Mouse (Mus musculus): ENCODE results near the gene Msi1. TPM values are rescaled to one million over a fixed set of nuclear protein-coding genes. Genes with fewer than 3 reads are reported as not detected.

The Msi1 gene
- polyA plus RNA-seq, 1 experiment: 0.90 TPM

DNA sequence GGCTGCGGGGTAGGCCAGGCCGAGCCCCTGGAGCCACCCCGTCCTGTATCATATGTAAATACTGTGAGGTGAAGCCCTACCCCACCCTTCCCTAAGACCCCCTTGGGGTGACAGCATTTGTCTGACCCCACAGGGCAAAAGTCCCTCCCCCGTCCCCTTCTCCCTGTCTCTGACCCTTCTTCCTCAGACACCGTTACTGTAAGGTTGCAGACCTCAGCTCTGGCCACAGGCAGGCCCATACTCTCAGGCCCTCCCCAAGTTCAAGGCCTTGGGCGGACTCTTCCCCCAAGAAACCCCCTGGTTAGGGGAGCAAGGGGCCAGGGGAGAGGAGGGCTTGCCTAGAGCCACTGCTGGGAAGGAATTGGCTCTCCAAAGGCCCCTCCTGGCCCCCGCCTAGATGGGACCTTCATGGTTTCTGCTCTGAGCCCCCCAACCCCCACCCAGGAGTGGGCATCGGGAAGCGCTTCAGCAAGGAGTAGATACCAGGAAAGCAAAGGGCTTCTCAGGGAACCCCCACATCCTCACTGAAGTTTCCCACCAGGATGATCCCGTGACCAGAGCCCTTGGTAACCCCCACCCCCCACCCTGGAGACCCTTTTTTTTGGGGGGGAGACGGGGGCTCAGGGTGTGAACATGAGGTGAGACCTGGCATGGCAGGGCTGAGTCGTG lies 25.2 kb downstream of the Msi1 start:
- Histone ChIP-seq H3ac (ENCODE audit: control insufficient read depth, insufficient read length, low read depth) (no peak overlapping the region), H3K79me2 (ENCODE audit: control insufficient read depth, insufficient read depth) (no peaks in the 10 kb centered on the region), H3K27me3 (ENCODE audit: control insufficient read depth, insufficient read depth, insufficient read length) (peaks cover 8% of the 10 kb centered on the region), H3K4me3 (ENCODE audit: insufficient read depth, poor library complexity, severe bottlenecking) (no peak overlapping the region), H3K79me3 (ENCODE audit: low read depth) (no peaks in the 10 kb centered on the region), H3K36me3 (ENCODE audit: control insufficient read depth, insufficient read depth) (no peaks in the 10 kb centered on the region)
- TF ChIP-seq MYOD1 (IDR thresholded peaks at IDR 0.05; ENCODE audit: control insufficient read depth, insufficient read length, low read depth) (no peak), CTCF (IDR thresholded peaks at IDR 0.05; ENCODE audit: control insufficient read depth, insufficient read depth, insufficient read length) (no peak), FOSL1 (IDR thresholded peaks at IDR 0.05; ENCODE audit: insufficient read depth, low read length, poor library complexity, severe bottlenecking) (no peak), USF1 (IDR thresholded peaks at IDR 0.05; ENCODE audit: low read depth) (no peak), MYOG (IDR thresholded peaks at IDR 0.05; ENCODE audit: control insufficient read depth, extremely low read depth, insufficient read length) (no peak), CEBPB (IDR thresholded peaks at IDR 0.05; ENCODE audit: low read depth) (no peak), MAX (IDR thresholded peaks at IDR 0.05) (no peak)

DNA sequence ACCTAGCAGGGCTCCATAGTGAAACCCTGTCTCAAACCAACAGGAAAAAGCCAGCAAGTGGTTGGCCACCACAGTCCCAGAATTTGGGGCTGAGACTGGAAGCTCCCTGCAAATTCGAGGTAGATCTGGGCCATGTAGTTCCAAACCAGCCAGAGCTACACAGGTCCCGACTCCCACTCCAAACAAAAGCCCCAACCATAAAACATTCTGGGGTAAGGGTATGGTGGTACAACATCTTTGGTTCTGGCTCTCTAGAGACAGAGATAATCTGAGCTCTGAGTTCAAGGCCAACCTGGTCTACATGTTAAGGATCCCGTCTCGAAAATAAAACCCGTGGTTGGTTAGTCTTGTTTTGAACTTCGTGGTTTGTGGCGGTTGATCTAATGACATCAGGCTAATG lies 26.4 kb downstream of the Msi1 start:
- no peak for TF ChIP-seq FOSL1 (IDR thresholded peaks at IDR 0.05; ENCODE audit: insufficient read depth, low read length, poor library complexity, severe bottlenecking)
- TF ChIP-seq CTCF (IDR thresholded peaks at IDR 0.05; ENCODE audit: control insufficient read depth, insufficient read depth, insufficient read length): no peak
- TF ChIP-seq MYOG (IDR thresholded peaks at IDR 0.05; ENCODE audit: control insufficient read depth, extremely low read depth, insufficient read length): no peak
- TF ChIP-seq USF1 (IDR thresholded peaks at IDR 0.05; ENCODE audit: low read depth): no peak
- no peak for TF ChIP-seq MAX (IDR thresholded peaks at IDR 0.05)
- no peak for TF ChIP-seq CEBPB (IDR thresholded peaks at IDR 0.05; ENCODE audit: low read depth)
- no peak for TF ChIP-seq MYOD1 (IDR thresholded peaks at IDR 0.05; ENCODE audit: control insufficient read depth, insufficient read length, low read depth)
- no peaks in the 10 kb centered on the region for H3K79me3 ChIP-seq (ENCODE audit: low read depth)
- no peaks in the 10 kb centered on the region for H3K79me2 ChIP-seq (ENCODE audit: control insufficient read depth, insufficient read depth)
- no peaks in the 10 kb centered on the region for H3K36me3 ChIP-seq (ENCODE audit: control insufficient read depth, insufficient read depth)
- no peak overlapping the region for H3K4me3 ChIP-seq (ENCODE audit: insufficient read depth, poor library complexity, severe bottlenecking)
- peaks cover 14% of the 10 kb centered on the region for H3K27me3 ChIP-seq (ENCODE audit: control insufficient read depth, insufficient read depth, insufficient read length)
- H3ac ChIP-seq (ENCODE audit: control insufficient read depth, insufficient read length, low read depth): no peak overlapping the region

DNA sequence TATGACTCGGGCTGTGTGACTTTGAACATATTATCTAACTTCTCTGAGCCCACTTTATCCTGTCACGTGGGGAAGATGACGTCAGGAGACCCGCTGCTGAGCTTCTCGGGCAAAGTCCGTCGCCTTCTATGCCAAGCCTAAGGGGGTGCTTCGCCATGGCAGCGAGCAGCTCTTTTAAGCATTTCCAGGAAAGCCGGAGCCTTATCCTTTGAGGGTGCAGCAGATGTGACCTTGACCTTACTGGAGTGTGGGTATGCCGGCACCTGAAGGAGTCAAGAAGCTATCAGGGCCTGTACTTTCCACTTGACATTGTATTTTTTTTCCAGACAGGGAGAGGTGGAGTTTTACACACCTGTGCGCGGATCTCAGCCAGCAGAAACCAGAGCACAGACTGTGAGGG lies 29.5 kb downstream of the Msi1 start:
- peak; percentile 50 for TF ChIP-seq USF1 (IDR thresholded peaks at IDR 0.05; ENCODE audit: low read depth)
- no peak for TF ChIP-seq CTCF (IDR thresholded peaks at IDR 0.05; ENCODE audit: control insufficient read depth, insufficient read depth, insufficient read length)
- no peaks in the 10 kb centered on the region for H3K79me2 ChIP-seq (ENCODE audit: control insufficient read depth, insufficient read depth)
- H3ac ChIP-seq (ENCODE audit: control insufficient read depth, insufficient read length, low read depth): no peak overlapping the region
- no peak overlapping the region for H3K4me3 ChIP-seq (ENCODE audit: insufficient read depth, poor library complexity, severe bottlenecking)
- no peaks in the 10 kb centered on the region for H3K79me3 ChIP-seq (ENCODE audit: low read depth)
- no peaks in the 10 kb centered on the region for H3K36me3 ChIP-seq (ENCODE audit: control insufficient read depth, insufficient read depth)
- H3K27me3 ChIP-seq (ENCODE audit: control insufficient read depth, insufficient read depth, insufficient read length): peaks cover 14% of the 10 kb centered on the region

DNA sequence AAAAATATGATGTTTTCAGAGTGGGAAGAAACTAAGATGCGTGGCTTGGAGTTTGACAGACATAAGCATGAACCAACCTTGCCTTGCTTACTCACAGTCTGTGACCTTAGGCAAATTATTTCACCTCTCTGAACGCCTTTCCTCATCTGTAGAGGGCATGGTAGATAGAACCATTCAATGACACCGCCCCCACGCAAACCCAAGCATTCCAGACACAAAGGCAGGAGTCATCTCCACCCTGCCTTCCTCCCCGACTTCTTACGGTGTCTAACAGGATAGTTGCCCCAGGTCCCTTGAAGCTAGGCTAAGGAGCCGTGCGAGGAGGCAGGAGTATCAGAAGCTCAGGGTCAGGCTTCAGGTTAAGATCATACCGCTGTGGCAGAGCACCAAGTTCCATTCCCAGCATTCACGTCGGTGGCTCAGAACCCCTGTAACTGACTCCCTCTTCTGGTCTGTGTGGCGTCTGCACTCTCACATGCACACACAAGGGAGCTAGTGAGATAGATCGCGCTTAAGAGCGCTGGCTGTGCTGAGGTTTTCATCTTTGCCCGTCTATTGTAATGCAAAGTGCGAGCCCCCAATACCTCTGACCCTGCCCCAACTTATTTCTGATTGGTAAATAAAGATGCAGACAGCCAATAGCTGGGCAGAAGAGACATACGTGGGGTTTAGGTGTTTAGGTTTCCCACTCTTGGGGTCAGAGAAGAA lies 35.2 kb downstream of the Msi1 start:
- Histone ChIP-seq H3ac (ENCODE audit: control insufficient read depth, insufficient read length, low read depth) (no peak overlapping the region), H3K79me2 (ENCODE audit: control insufficient read depth, insufficient read depth) (no peaks in the 10 kb centered on the region), H3K4me3 (ENCODE audit: insufficient read depth, poor library complexity, severe bottlenecking) (no peak overlapping the region), H3K27me3 (ENCODE audit: control insufficient read depth, insufficient read depth, insufficient read length) (peaks cover 6% of the 10 kb centered on the region), H3K79me3 (ENCODE audit: low read depth) (no peaks in the 10 kb centered on the region), H3K36me3 (ENCODE audit: control insufficient read depth, insufficient read depth) (no peaks in the 10 kb centered on the region)
- no peak for TF ChIP-seq MAX (IDR thresholded peaks at IDR 0.05)

DNA sequence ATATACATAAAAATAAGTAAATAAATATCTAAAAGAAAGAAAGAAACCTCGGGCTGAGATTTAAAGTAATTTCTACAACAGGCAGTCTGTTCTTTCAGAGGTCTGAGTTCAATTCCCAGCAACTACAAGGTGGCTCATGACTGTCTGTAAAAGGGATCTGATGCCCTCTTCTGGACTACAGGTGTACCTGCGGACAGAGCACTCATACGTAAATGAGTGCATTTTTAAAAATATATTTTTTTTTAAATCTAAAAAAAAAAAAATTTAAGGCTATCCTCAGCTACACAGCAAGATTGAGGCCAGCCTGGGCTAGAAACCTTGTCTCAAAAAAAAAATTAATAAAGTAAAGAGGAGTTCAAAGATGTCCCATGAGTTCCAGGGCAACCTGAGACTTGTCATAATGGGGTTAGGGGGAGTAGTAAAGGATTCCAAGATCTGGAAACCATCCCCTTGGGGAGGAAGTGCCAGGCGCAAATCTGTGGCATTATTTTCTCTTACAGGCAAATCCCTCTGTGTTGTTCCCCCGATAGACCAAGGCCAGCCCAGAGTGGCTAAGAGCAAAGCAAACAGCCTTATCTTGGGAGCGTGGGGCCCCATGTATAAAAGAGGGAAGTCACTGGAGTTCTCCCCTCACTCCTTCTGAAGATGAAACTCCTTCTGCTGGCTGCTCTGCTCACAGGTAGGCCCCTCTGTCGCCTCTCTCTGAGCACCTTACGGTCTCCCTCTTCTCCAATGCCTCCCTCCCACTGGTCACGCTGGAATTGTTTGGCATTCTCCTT lies 36.4 kb downstream of the Msi1 start, which contains the start of gene Pla2g1b:
TSS of gene Pla2g1b (plus strand) at position 621 of the 779 bp plus-strand sequence.
- Histone ChIP-seq H3K27me3 (ENCODE audit: control insufficient read depth, insufficient read depth, insufficient read length) (no peaks in the 10 kb centered on the region), H3ac (ENCODE audit: control insufficient read depth, insufficient read length, low read depth) (no peak within 1 kb of the TSS), H3K4me3 (ENCODE audit: insufficient read depth, poor library complexity, severe bottlenecking) (no peak within 1 kb of the TSS), H3K79me2 (ENCODE audit: control insufficient read depth, insufficient read depth) (no peaks in the 10 kb centered on the region), H3K36me3 (ENCODE audit: control insufficient read depth, insufficient read depth) (no peaks in the 10 kb centered on the region), H3K79me3 (ENCODE audit: low read depth) (no peaks in the 10 kb centered on the region)
- TF ChIP-seq USF1 (IDR thresholded peaks at IDR 0.05; ENCODE audit: low read depth) (no peak), CTCF (IDR thresholded peaks at IDR 0.05; ENCODE audit: control insufficient read depth, insufficient read depth, insufficient read length) (no peak), FOSL1 (IDR thresholded peaks at IDR 0.05; ENCODE audit: insufficient read depth, low read length, poor library complexity, severe bottlenecking) (no peak), MYOG (IDR thresholded peaks at IDR 0.05; ENCODE audit: control insufficient read depth, extremely low read depth, insufficient read length) (no peak), MAX (IDR thresholded peaks at IDR 0.05) (no peak), MYOD1 (IDR thresholded peaks at IDR 0.05; ENCODE audit: control insufficient read depth, insufficient read length, low read depth) (no peak), CEBPB (IDR thresholded peaks at IDR 0.05; ENCODE audit: low read depth) (no peak)
